Mouse (Mus musculus) T-helper 17 cell (primary cell): ENCODE results near the gene Kansl1.

Experiments
- in situ Hi-C, 2 experiments: fragments of 300-600 bp; cut with MboI, MseI; formaldehyde crosslinking; loops; 1 replicate in 1 of 2; 2 replicates in 1 of 2; pipeline ENCODE4 v1.15.1; 2025; ENCODE audit warnings: high pct_unique_total_duplicates in 2 of 2

Gene Kansl1

GRCm38 (mm10) chr11:104311643-104312042 lies 157.0 kb downstream of the Kansl1 start:
- in situ Hi-C loops, result loop anchor here in 1 of 2 experiments (5.0 to 10.0 kb wide), 2 partner anchors 141 to 813 kb away; partner anchors contain the start of gene Mettl2

- in situ Hi-C loops, result loop anchor here in 1 of 2 experiments (5.0 to 10.0 kb wide), 2 partner anchors 142 to 814 kb away; partner anchors contain the start of gene Mettl2
These were observed 158.3 kb downstream of the Kansl1 start for GRCm38 (mm10) chr11:104310226-104310887.

GRCm38 (mm10) chr11:104309377-104310225 lies 159.1 kb downstream of the Kansl1 start:
- in situ Hi-C loops, result loop anchor here (5.0 to 10.0 kb wide), 3 partner anchors 143 to 815 kb away; partner anchors contain the start of gene Mettl2 (in 1 of the 2)

- in situ Hi-C loops, result loop anchor here in 1 of 2 experiments (5.0 kb wide), 1 partner anchor 155 kb away; no protein-coding TSS in a partner anchor
These were observed 161.5 kb downstream of the Kansl1 start for GRCm38 (mm10) chr11:104307136-104307535.

- in situ Hi-C loops, result loop anchor here in 1 of 2 experiments (5.0 kb wide), 1 partner anchor 156 kb away; no protein-coding TSS in a partner anchor
These were observed 162.2 kb downstream of the Kansl1 start for GRCm38 (mm10) chr11:104306483-104306882.

GRCm38 (mm10) chr11:104305711-104306110 lies 162.9 kb downstream of the Kansl1 start:
- in situ Hi-C loops, result loop anchor here in 1 of 2 experiments (5.0 kb wide), 1 partner anchor 157 kb away; no protein-coding TSS in a partner anchor

- in situ Hi-C loops, result no loop called here
These were observed 165.3 kb downstream of the Kansl1 start for GRCm38 (mm10) chr11:104303088-104303960.

- in situ Hi-C loops, result no loop called here
These were observed 166.0 kb downstream of the Kansl1 start for GRCm38 (mm10) chr11:104302628-104303027.

- in situ Hi-C loops, result no loop called here
These were observed 171.0 kb downstream of the Kansl1 start for GRCm38 (mm10) chr11:104297671-104298070.

- in situ Hi-C loops, result no loop called here
These were observed 173.0 kb downstream of the Kansl1 start for GRCm38 (mm10) chr11:104295656-104296055.

- in situ Hi-C loops, result no loop called here
These were observed 173.5 kb downstream of the Kansl1 start for GRCm38 (mm10) chr11:104295145-104295544.

- in situ Hi-C loops, result no loop called here
These were observed 175.4 kb downstream of the Kansl1 start for GRCm38 (mm10) chr11:104293241-104293640.

GRCm38 (mm10) chr11:104292443-104293220 lies 176.0 kb downstream of the Kansl1 start:
- in situ Hi-C loops, result no loop called here

GRCm38 (mm10) chr11:104289199-104290031 lies 179.2 kb downstream of the Kansl1 start:
- in situ Hi-C loops, result no loop called here

- in situ Hi-C loops, result no loop called here
These were observed 179.8 kb downstream of the Kansl1 start for GRCm38 (mm10) chr11:104288835-104289198.

GRCm38 (mm10) chr11:104287113-104287512 lies 181.5 kb downstream of the Kansl1 start:
- in situ Hi-C loops, result no loop called here
